ENCODE assay signal across 12 mouse cellular contexts in the genomic region with DNA sequence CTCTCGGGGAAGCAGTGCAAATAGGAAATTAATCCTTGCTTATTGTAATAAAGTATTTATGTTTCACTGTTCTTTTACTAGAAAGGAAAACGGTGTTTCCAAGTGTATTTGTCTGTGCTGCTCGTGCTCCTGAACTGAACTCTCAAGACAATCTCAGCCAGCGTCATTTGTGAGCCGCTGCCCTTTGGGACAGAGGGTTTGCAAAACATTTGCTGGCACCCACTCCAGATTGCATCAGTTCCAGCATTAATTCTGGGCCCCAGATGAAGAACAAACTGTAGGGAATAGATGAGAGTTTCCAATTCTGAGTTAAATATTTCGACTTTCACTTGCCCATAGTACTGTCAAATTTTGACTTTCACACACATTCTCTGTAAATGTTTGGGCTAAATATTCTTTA. TPM values are rescaled to one million over a fixed set of nuclear protein-coding genes. Genes with fewer than 3 reads are reported as not detected.
DNase-seq lines count a peak whose midpoint lies in the region; ATAC-seq and TF ChIP-seq lines count a peak whose summit lies in the region.
"Had no signal": no experiment of that assay in that cellular context is flagged by ENCODE, and none has a peak within 500 bp of the region (broad histone marks: within the 10 kb centered on the region; RNA-seq: fewer than 3 reads in every experiment).

No protein-coding gene starts in this region.

- TF ChIP-seq CTCF in spleen, adult 2 months (IDR thresholded peaks at IDR 0.05; ENCODE audit: extremely low read depth, insufficient read depth, insufficient read length, insufficient replicate concordance), result no peak
- TF ChIP-seq CTCF in lung, embryonic 14.5 days (IDR thresholded peaks at IDR 0.05; ENCODE audit: low read depth), result no peak

- H3K4me1 ChIP-seq in spleen, adult 2 months (ENCODE audit: control insufficient read depth, insufficient read depth, insufficient read length), result peaks cover 5% of the 10 kb centered on the region; the same call in 1 of the 2 replicates
- H3K4me1 ChIP-seq in heart, embryonic 15.5 days (replicated peaks), result peaks cover 17% of the 10 kb centered on the region
- H3K4me1 ChIP-seq in lung, embryonic 14.5 days (ENCODE audit: insufficient read depth), result no peaks in the 10 kb centered on the region
- no peaks in the 10 kb centered on the region for H3K4me1 ChIP-seq in hindbrain, embryonic 11.5 days (replicated peaks; ENCODE audit: control insufficient read depth, insufficient read depth, low read length)

- no peaks in the 10 kb centered on the region for H3K36me3 ChIP-seq in spleen, adult 2 months (ENCODE audit: control insufficient read depth, insufficient read depth, low read length)
- H3K36me3 ChIP-seq in heart, embryonic 15.5 days, result no peaks in the 10 kb centered on the region
- no peaks in the 10 kb centered on the region for H3K36me3 ChIP-seq in lung, embryonic 14.5 days (ENCODE audit: insufficient read depth)
- H3K36me3 ChIP-seq in hindbrain, embryonic 11.5 days (ENCODE audit: control insufficient read depth, insufficient read depth, low read length), result no peaks in the 10 kb centered on the region
- H3K36me3 ChIP-seq: limb, embryonic 15.5 days had no signal

- H3K27me3 ChIP-seq in spleen, adult 2 months (ENCODE audit: control insufficient read depth, insufficient read depth, low read length), result no peaks in the 10 kb centered on the region
- H3K27me3 ChIP-seq in heart, embryonic 15.5 days, result no peaks in the 10 kb centered on the region
- 0 out of 2 replicates have a peak, but pooled peaks cover 3% of the 10 kb centered on the region for H3K27me3 ChIP-seq in lung, embryonic 14.5 days (ENCODE audit: insufficient read depth, low read length)
- no peaks in the 10 kb centered on the region for H3K27me3 ChIP-seq in hindbrain, embryonic 11.5 days (ENCODE audit: control insufficient read depth, insufficient read depth, low read length)
- H3K27me3 ChIP-seq: limb, embryonic 15.5 days had no signal

- ATAC-seq in heart, embryonic 15.5 days (replicated peaks; ENCODE audit: insufficient number of reproducible peaks, insufficient read depth, low FRiP score, low read depth), result no peak
- no peak for ATAC-seq in lung, embryonic 14.5 days (ENCODE audit: insufficient read depth)
- ATAC-seq in hindbrain, embryonic 11.5 days (ENCODE audit: low FRiP score), result no peak

- H3K9ac ChIP-seq in heart, embryonic 15.5 days, result no peak overlapping the region
- H3K9ac ChIP-seq in lung, embryonic 14.5 days, result no peak overlapping the region
- no peak overlapping the region for H3K9ac ChIP-seq in hindbrain, embryonic 11.5 days (ENCODE audit: low read depth, low read length)
- H3K9ac ChIP-seq: limb, embryonic 15.5 days had no signal

- 75% methylated on average over 6 of the region's 6 CpGs for whole genome bisulfite sequencing in spleen, adult 2 months
- 62% methylated on average over 6 of the region's 6 CpGs for WGBS in heart, embryonic 15.5 days
- WGBS in lung, embryonic 14.5 days, result 58% methylated on average over 6 of the region's 6 CpGs
- 87% methylated on average over 6 of the region's 6 CpGs for WGBS in hindbrain, embryonic 11.5 days

- no peak for DNase-seq in spleen, adult 2 months (ENCODE audit: low read depth in 1 of 2, low spot score in 2 of 2)
- DNase-seq in spleen, adult 18-20 months, result no peak
- DNase-seq in lung, embryonic 14.5 days, result peak; percentile 36
- DNase-seq in hindbrain, embryonic 11.5 days (ENCODE audit: low spot score), result no peak
- no peak for DNase-seq in ovary, postnatal 14 days (ENCODE audit: low spot score)
- no peak for DNase-seq in left cerebral cortex, postnatal 14 days (ENCODE audit: low spot score in 2 of 2)
- no peak for DNase-seq in urinary bladder, postnatal 25 days (ENCODE audit: low spot score)

- H3K9me3 ChIP-seq in heart, embryonic 15.5 days (replicated peaks), result no peaks in the 10 kb centered on the region
- H3K9me3 ChIP-seq in lung, embryonic 14.5 days (ENCODE audit: low read depth, low read length), result no peaks in the 10 kb centered on the region
- H3K9me3 ChIP-seq in hindbrain, embryonic 11.5 days (ENCODE audit: control insufficient read depth, low read length), result no peaks in the 10 kb centered on the region
- H3K9me3 ChIP-seq: G1E; limb, embryonic 15.5 days had no signal

- H3K27ac ChIP-seq in spleen, adult 2 months (ENCODE audit: insufficient read depth, low read length), result peak overlapping the region; percentile 0; the same call in 1 of the 2 replicates
- H3K27ac ChIP-seq in heart, embryonic 15.5 days, result 0 out of 2 replicates have a peak overlapping the region, but pooled peaks have one; percentile 26
- no peak overlapping the region for H3K27ac ChIP-seq in lung, embryonic 14.5 days (ENCODE audit: low read depth)
- no peak overlapping the region for H3K27ac ChIP-seq in hindbrain, embryonic 11.5 days (ENCODE audit: low read depth, low read length)
- H3K27ac ChIP-seq: limb, embryonic 15.5 days had no signal

- no peak for TF ChIP-seq POLR2A in spleen, adult 2 months (IDR thresholded peaks at IDR 0.05; ENCODE audit: low read depth, low read length)

- no peak overlapping the region for H3K4me2 ChIP-seq in heart, embryonic 15.5 days
- H3K4me2 ChIP-seq in lung, embryonic 14.5 days, result no peak overlapping the region
- no peak overlapping the region for H3K4me2 ChIP-seq in hindbrain, embryonic 11.5 days (replicated peaks; ENCODE audit: low read depth, low read length)
- H3K4me2 ChIP-seq: limb, embryonic 15.5 days had no signal

- no peak overlapping the region for H3K4me3 ChIP-seq in spleen, adult 2 months (ENCODE audit: extremely low read depth, insufficient read depth, insufficient read length)
- no peak overlapping the region for H3K4me3 ChIP-seq in heart, embryonic 15.5 days
- no peak overlapping the region for H3K4me3 ChIP-seq in lung, embryonic 14.5 days (ENCODE audit: low read depth, low read length)
- H3K4me3 ChIP-seq in hindbrain, embryonic 11.5 days (ENCODE audit: low read depth, low read length), result no peak overlapping the region
- H3K4me3 ChIP-seq: limb, embryonic 15.5 days had no signal

- intact Hi-C loops in left cerebral cortex, postnatal 14 days (cut with DNase I), result no loop called here

RNA-seq across cellular contexts. Expression of gene Stom, which starts 1.9 kb away (rescaled TPM):
- polyA plus RNA-seq in spleen, adult 2 months (2012; rRNA removed), result 34.3 and 41.9 TPM in 2 replicates
- polyA plus RNA-seq in heart, embryonic 15.5 days (2015; fragmentation: Nextera tagmentation; extraction: Ambion mirVana), result 52.2 and 65.6 TPM in 2 replicates
- 30.6 and 33.3 TPM in 2 replicates for polyA plus RNA-seq in lung, embryonic 14.5 days (2014; fragmentation: Nextera tagmentation; extraction: Ambion mirVana)
- 12.6 and 14.5 TPM in 2 replicates for polyA plus RNA-seq in hindbrain, embryonic 11.5 days (2014; fragmentation: Nextera tagmentation; extraction: Ambion mirVana)
- 10 to 100 TPM in 1 of 2 experiments, 1 to 10 TPM in 1; 8.0 to 10.1 TPM for total RNA-seq in left cerebral cortex, postnatal 14 days (2021)

RNA-seq across cellular contexts. Expression of gene 4930568D16Rik, which starts 28.8 kb away (rescaled TPM):
- not detected in 2 replicates for polyA plus RNA-seq in spleen, adult 2 months (2012; rRNA removed)
- polyA plus RNA-seq in heart, embryonic 15.5 days (2015; fragmentation: Nextera tagmentation; extraction: Ambion mirVana), result not detected in 2 replicates
- not detected in 2 replicates for polyA plus RNA-seq in lung, embryonic 14.5 days (2014; fragmentation: Nextera tagmentation; extraction: Ambion mirVana)
- not detected in 2 replicates for polyA plus RNA-seq in hindbrain, embryonic 11.5 days (2014; fragmentation: Nextera tagmentation; extraction: Ambion mirVana)
- not detected for total RNA-seq in left cerebral cortex, postnatal 14 days (2021)
- polyA plus RNA-seq: embryonic facial prominence, embryonic 11.5 days; G1E; limb, embryonic 15.5 days; neural tube, embryonic 11.5 days had no signal

RNA-seq across cellular contexts. Expression of gene 4930402F06Rik, which starts 58.3 kb away (rescaled TPM):
- polyA plus RNA-seq in spleen, adult 2 months (2012; rRNA removed), result not detected in 2 replicates
- not detected in 2 replicates for polyA plus RNA-seq in heart, embryonic 15.5 days (2015; fragmentation: Nextera tagmentation; extraction: Ambion mirVana)
- not detected in 2 replicates for polyA plus RNA-seq in lung, embryonic 14.5 days (2014; fragmentation: Nextera tagmentation; extraction: Ambion mirVana)
- not detected in 2 replicates for polyA plus RNA-seq in hindbrain, embryonic 11.5 days (2014; fragmentation: Nextera tagmentation; extraction: Ambion mirVana)
- not detected for total RNA-seq in left cerebral cortex, postnatal 14 days (2021)
- total RNA-seq: G1E had no signal
- polyA plus RNA-seq: embryonic facial prominence, embryonic 11.5 days; G1E; limb, embryonic 15.5 days; neural tube, embryonic 11.5 days had no signal

Comparison
In these comparisons a context has a peak if more than half of its experiments do, and no peak if none do; other contexts are left out.
1. H3K27ac ChIP-seq: peak in spleen, adult 2 months (single experiment) and heart, embryonic 15.5 days (single experiment); none in lung, embryonic 14.5 days (single experiment) and hindbrain, embryonic 11.5 days (single experiment).